Mouse (Mus musculus): ENCODE data around the gene Med18. TPM values are rescaled to one million over a fixed set of nuclear protein-coding genes. Genes with fewer than 3 reads are reported as not detected.

Gene Med18
- polyA plus RNA-seq, 1 experiment from 2014 or later, result 41.7 TPM

Other genes starting within 250 kb of the Med18 start
- gene Gmeb1, start 202.3 kb downstream of the Med18 start, polyA plus RNA-seq (2016; fragmentation: Nextera tagmentation; extraction: Ambion mirVana), result 46.2 and 46.5 TPM in 2 replicates
- gene Taf12, start 189.5 kb downstream of the Med18 start, polyA plus RNA-seq (2016; fragmentation: Nextera tagmentation; extraction: Ambion mirVana), result 58.8 and 59.3 TPM in 2 replicates
- 1.3 and 1.8 TPM in 2 replicates for gene Rab42, start 160.5 kb downstream of the Med18 start, polyA plus RNA-seq (2016; fragmentation: Nextera tagmentation; extraction: Ambion mirVana)
- 83.5 and 83.8 TPM in 2 replicates for gene Trnau1ap, start 134.4 kb downstream of the Med18 start, polyA plus RNA-seq (2016; fragmentation: Nextera tagmentation; extraction: Ambion mirVana)
- 160 and 172 TPM in 2 replicates for gene Rcc1, start 110.3 kb downstream of the Med18 start, polyA plus RNA-seq (2016; fragmentation: Nextera tagmentation; extraction: Ambion mirVana)
- 25.9 and 27.4 TPM in 2 replicates for gene Phactr4, start 41.4 kb downstream of the Med18 start, polyA plus RNA-seq (2016; fragmentation: Nextera tagmentation; extraction: Ambion mirVana)
- gene Sesn2, start 46.6 kb upstream of the Med18 start, polyA plus RNA-seq (2016; fragmentation: Nextera tagmentation; extraction: Ambion mirVana), result 12.3 and 13.3 TPM in 2 replicates
- 1,009 and 1,074 TPM in 2 replicates for gene Atpif1, start 69.7 kb upstream of the Med18 start, polyA plus RNA-seq (2016; fragmentation: Nextera tagmentation; extraction: Ambion mirVana)
- 222 TPM in 2 replicates for gene Dnajc8, start 71.6 kb upstream of the Med18 start, polyA plus RNA-seq (2016; fragmentation: Nextera tagmentation; extraction: Ambion mirVana)
- 0.28 and 0.44 TPM in 2 replicates for gene Ptafr, start 100.1 kb upstream of the Med18 start, polyA plus RNA-seq (2016; fragmentation: Nextera tagmentation; extraction: Ambion mirVana)
- 36.2 and 39.9 TPM in 2 replicates for gene Eya3, start 175.1 kb upstream of the Med18 start, polyA plus RNA-seq (2016; fragmentation: Nextera tagmentation; extraction: Ambion mirVana)

All from embryonic facial prominence, embryonic 10.5 days (tissue).